Mouse (Mus musculus): ENCODE results near the gene Rbbp7. TPM values are rescaled to one million over a fixed set of nuclear protein-coding genes. Genes with fewer than 3 reads are reported as not detected.
A peak's percentile ranks its signal among the peaks of the same experiment; 100 is the strongest.

Rbbp7 gene
- total RNA-seq, 2 experiments from 2014 or later = 139 to 167 TPM

DNA sequence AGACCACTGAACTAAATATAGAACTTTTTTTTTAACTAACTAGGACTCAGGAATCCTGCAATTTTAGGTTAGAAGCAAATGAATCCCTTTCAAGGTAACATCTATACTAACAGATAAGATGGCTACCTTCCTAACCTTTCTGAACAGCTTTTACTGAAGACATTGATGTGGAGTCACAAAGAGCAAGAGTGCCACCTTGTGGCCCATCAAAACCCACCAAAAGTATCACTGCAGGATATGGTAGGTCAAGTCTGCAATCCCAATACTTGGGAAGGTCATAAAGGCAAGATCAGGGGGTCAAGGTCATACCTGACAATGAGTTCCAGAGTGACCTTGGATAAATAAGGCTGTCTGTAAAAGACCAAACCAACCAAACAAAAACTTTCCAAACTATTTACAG, 40.2 kb downstream of the Rbbp7 start:
- peak; percentile 54; the same call in 1 of the 2 replicates for ATAC-seq (ENCODE audit: poor library complexity, severe bottlenecking)

- 0 out of 2 replicates have a peak, but pooled peaks have one; percentile 13 for ATAC-seq (ENCODE audit: poor library complexity, severe bottlenecking)
Measured at GRCm38 (mm10) chrX:162828016-162828415, 67.8 kb downstream of the Rbbp7 start.

Other genes starting within 250 kb of the Rbbp7 start
- 2.1 and 3.3 TPM in 2 replicates for gene Reps2, start 116.8 kb upstream of the Rbbp7 start, total RNA-seq (2015)
- gene Reps2, start 116.8 kb upstream of the Rbbp7 start, total RNA-seq (2017) = 1.4 and 2.2 TPM in 2 replicates
- gene Txlng, start 69.1 kb downstream of the Rbbp7 start, total RNA-seq (2015) = 18.4 and 22.7 TPM in 2 replicates
- gene Txlng, start 69.1 kb downstream of the Rbbp7 start, total RNA-seq (2017) = 30.8 and 34.1 TPM in 2 replicates
- 50.8 and 54.7 TPM in 2 replicates for gene Syap1, start 128.0 kb downstream of the Rbbp7 start, total RNA-seq (2015)
- 73.8 and 79.4 TPM in 2 replicates for gene Syap1, start 128.0 kb downstream of the Rbbp7 start, total RNA-seq (2017)
- 172 and 190 TPM in 2 replicates for gene Ctps2, start 140.8 kb downstream of the Rbbp7 start, total RNA-seq (2015)
- 87.4 and 88.7 TPM in 2 replicates for gene Ctps2, start 140.8 kb downstream of the Rbbp7 start, total RNA-seq (2017)
- not detected in 2 replicates for gene S100g, start 204.2 kb downstream of the Rbbp7 start, total RNA-seq (2015)
- not detected in 2 replicates for gene S100g, start 204.2 kb downstream of the Rbbp7 start, total RNA-seq (2017)